Mouse (Mus musculus) mouse trophoblast stem cell (cell line): Measurements from ENCODE around the gene Fgf18.

Source experiments
- in situ Hi-C, 2 experiments: fragments of 300-500 bp; cut with MseI, MboI; formaldehyde crosslinking; loops; 2 replicates in 1 of 2; 3 replicates in 1 of 2; pipeline ENCODE4 v1.15.1; 2025

The Fgf18 gene

GRCm38 (mm10) chr11:33151128-33151779 is 4.1 kb upstream of the Fgf18 start:
- in situ Hi-C loops, result no loop called here

- in situ Hi-C loops, result no loop called here
Measured at GRCm38 (mm10) chr11:33150364-33150763, 3.2 kb upstream of the Fgf18 start.

GRCm38 (mm10) chr11:33149453-33149852 is 2.3 kb upstream of the Fgf18 start:
- in situ Hi-C loops, result no loop called here

- in situ Hi-C loops, result no loop called here
Measured at GRCm38 (mm10) chr11:33149088-33149436, 1.9 kb upstream of the Fgf18 start.

GRCm38 (mm10) chr11:33148338-33149087 is 1.3 kb upstream of the Fgf18 start:
- in situ Hi-C loops, result no loop called here

- in situ Hi-C loops, result no loop called here
Measured at GRCm38 (mm10) chr11:33147572-33148337, 555 bp upstream of the Fgf18 start.

- in situ Hi-C loops, result no loop called here
Measured at GRCm38 (mm10) chr11:33146651-33147131, 509 bp downstream of the Fgf18 start.

- in situ Hi-C loops, result no loop called here
Measured at GRCm38 (mm10) chr11:33146143-33146497, 1.1 kb downstream of the Fgf18 start.

GRCm38 (mm10) chr11:33145201-33146142 is 1.7 kb downstream of the Fgf18 start:
- in situ Hi-C loops, result no loop called here

GRCm38 (mm10) chr11:33143906-33144305 is 3.3 kb downstream of the Fgf18 start:
- in situ Hi-C loops, result no loop called here

GRCm38 (mm10) chr11:33142801-33143200 is 4.4 kb downstream of the Fgf18 start:
- in situ Hi-C loops, result no loop called here

- in situ Hi-C loops, result no loop called here
Measured at GRCm38 (mm10) chr11:33140111-33140460, 7.1 kb downstream of the Fgf18 start.

GRCm38 (mm10) chr11:33139458-33140110 is 7.6 kb downstream of the Fgf18 start:
- in situ Hi-C loops, result no loop called here

GRCm38 (mm10) chr11:33138686-33139085 is 8.5 kb downstream of the Fgf18 start:
- in situ Hi-C loops, result no loop called here

GRCm38 (mm10) chr11:33134391-33134986 is 12.7 kb downstream of the Fgf18 start:
- in situ Hi-C loops, result no loop called here

- in situ Hi-C loops, result no loop called here
Measured at GRCm38 (mm10) chr11:33132619-33133338, 14.4 kb downstream of the Fgf18 start.

- in situ Hi-C loops, result no loop called here
Measured at GRCm38 (mm10) chr11:33127058-33127457, 20.1 kb downstream of the Fgf18 start.

GRCm38 (mm10) chr11:33122575-33123268 is 24.5 kb downstream of the Fgf18 start:
- in situ Hi-C loops, result no loop called here

GRCm38 (mm10) chr11:33119556-33119955 is 27.6 kb downstream of the Fgf18 start:
- in situ Hi-C loops, result no loop called here
